Mouse (Mus musculus) CH12.LX (cell line): Measurements from ENCODE around the gene Tns4.

Source experiments
- CHD2 ChIP-seq: IDR thresholded peaks from 2 replicates; pipeline ENCODE4 v1.6.1; 2011; ENCODE audit warnings: low read length, improper control_type of control experiment
- CTCF ChIP-seq, 2 experiments: IDR thresholded peaks in 1 of 2; conservative IDR thresholded peaks in 1 of 2; 2 replicates each; pipeline ENCODE4 v1.5.1; 2011 to 2012; ENCODE audit warnings: low read depth in 2 of 2, low read length in 2 of 2, improper control_type of control experiment in 1 of 2, inconsistent platforms in 1 of 2, mild to moderate bottlenecking in 1 of 2, moderate library complexity in 1 of 2
- EP300 ChIP-seq: IDR thresholded peaks from 2 replicates; pipeline ENCODE4 v1.6.1; 2011; ENCODE audit warnings: low read length, improper control_type of control experiment
- JUND ChIP-seq: conservative IDR thresholded peaks from 2 replicates; pipeline ENCODE4 v1.6.1; 2011; ENCODE audit warnings: low read depth, low read length, improper control_type of control experiment
- MAZ ChIP-seq: IDR thresholded peaks from 2 replicates; pipeline ENCODE4 v1.6.1; 2012; ENCODE audit warnings: low read depth, mild to moderate bottlenecking, inconsistent platforms, low read length, improper control_type of control experiment, moderate library complexity
- MEF2A ChIP-seq: IDR thresholded peaks from 2 replicates; pipeline ENCODE4 v1.6.1; 2014; ENCODE audit warnings: low read depth, mild to moderate bottlenecking, inconsistent platforms, low read length, improper control_type of control experiment, borderline replicate concordance
- POLR2A ChIP-seq: IDR thresholded peaks from 2 replicates; pipeline ENCODE4 v1.6.1; 2011; ENCODE audit warnings: low read depth, mild to moderate bottlenecking, improper control_type of control experiment, low read length
- RAD21 ChIP-seq: IDR thresholded peaks from 2 replicates; pipeline ENCODE4 v1.6.1; 2011; ENCODE audit warnings: low read depth, mild to moderate bottlenecking, low read length, improper control_type of control experiment, moderate library complexity
- TBP ChIP-seq: conservative IDR thresholded peaks from 2 replicates; pipeline ENCODE4 v1.6.1; 2011; ENCODE audit warnings: low read depth, low read length, improper control_type of control experiment
- UBTF ChIP-seq: IDR thresholded peaks from 2 replicates; pipeline ENCODE4 v1.6.1; 2012; ENCODE audit warnings: low read depth, mild to moderate bottlenecking, inconsistent platforms, low read length, improper control_type of control experiment, moderate library complexity
- USF2 ChIP-seq: conservative IDR thresholded peaks from 2 replicates; pipeline ENCODE4 v1.6.1; 2011; ENCODE audit warnings: low read depth, low read length, improper control_type of control experiment
- ZNF384 ChIP-seq: IDR thresholded peaks from 2 replicates; pipeline ENCODE4 v1.6.1; 2012; ENCODE audit warnings: low read depth, low read length, improper control_type of control experiment, inconsistent platforms

DNA sequence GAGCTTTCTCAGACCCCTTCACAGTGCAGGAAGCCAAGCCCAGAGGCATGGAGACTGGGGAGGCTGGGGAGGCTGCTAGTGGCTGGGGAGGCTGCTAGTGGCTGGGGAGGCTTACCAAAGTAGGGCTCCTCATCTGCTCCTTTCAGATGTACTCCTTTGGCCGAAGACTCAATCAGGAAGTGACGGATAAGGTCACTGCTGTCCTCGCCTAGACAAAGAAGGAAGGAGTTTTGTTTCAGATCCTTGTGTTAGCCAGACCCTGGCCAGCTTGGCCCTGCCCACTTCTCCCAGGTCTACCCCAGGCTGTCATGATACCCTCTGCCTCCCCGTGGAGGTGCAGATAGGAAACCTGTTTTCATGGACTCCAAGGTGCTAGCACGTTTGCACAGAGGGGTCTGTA, 15.3 kb downstream of the Tns4 start:
- TF ChIP-seq MAZ (no peak), CTCF (conservative IDR thresholded peaks at IDR 0.05 in 1 of 2, IDR thresholded peaks at IDR 0.05 in 1 of 2; ENCODE audit: low read depth in 2 of 2, low read length in 2 of 2) (no peak), ZNF384 (no peak), CHD2 (no peak), EP300 (no peak), MEF2A (no peak), UBTF (no peak), USF2 (no peak), RAD21 (no peak), JUND (no peak), POLR2A (no peak), TBP (no peak)
